Mouse (Mus musculus): ENCODE results near the gene Trim69. TPM values are rescaled to one million over a fixed set of nuclear protein-coding genes. Genes with fewer than 3 reads are reported as not detected.
"Not testable (repeated sequence)": the region's sequence is repeated elsewhere in the genome, so short reads cannot be mapped to it uniquely, and the experiment has no call there.

The Trim69 gene
- polyA plus RNA-seq, 1 experiment from 2014 or later, result not detected

- Histone ChIP-seq H3K9ac (no peak overlapping the region), H3K4me1 (no peaks in the 10 kb centered on the region), H3K36me3 (no peaks in the 10 kb centered on the region), H3K27me3 (no peaks in the 10 kb centered on the region), H3K27ac (no peak overlapping the region), H3K9me3 (no peaks in the 10 kb centered on the region), H3K4me2 (no peak overlapping the region), H3K4me3 (no peak overlapping the region)
- ATAC-seq (ENCODE audit: insufficient number of reproducible peaks, insufficient read depth, low FRiP score, low TSS enrichment, low read depth), result no peak
- 76% methylated on average over 8 of the region's 8 CpGs for WGBS
These were observed 19.7 kb downstream of the Trim69 start for GRCm38 (mm10) chr2:122180051-122180822.

DNA sequence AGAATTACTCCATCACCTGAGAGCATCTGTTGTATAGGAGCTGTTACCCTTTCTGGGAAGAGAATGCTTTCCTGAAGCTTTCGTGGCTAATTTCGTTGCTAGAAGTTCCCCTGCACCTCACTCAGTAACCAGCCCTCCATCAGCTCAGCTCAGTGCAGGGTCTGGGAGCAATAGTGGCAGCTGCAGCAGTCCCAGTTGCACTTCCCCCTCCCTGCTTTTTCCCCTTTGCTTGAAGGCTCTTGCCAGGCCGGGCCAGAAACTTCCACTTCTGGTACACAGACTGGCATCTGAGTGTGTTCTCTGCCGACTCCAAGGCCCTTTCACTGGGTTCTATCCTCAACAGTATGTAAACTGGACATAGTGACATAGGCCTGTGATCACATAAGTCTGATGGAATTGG, 24.6 kb downstream of the Trim69 start:
- H3K4me2 ChIP-seq, result no peak overlapping the region
- H3K36me3 ChIP-seq, result no peaks in the 10 kb centered on the region
- no peaks in the 10 kb centered on the region for H3K4me1 ChIP-seq
- H3K27me3 ChIP-seq, result no peaks in the 10 kb centered on the region
- ATAC-seq (ENCODE audit: insufficient number of reproducible peaks, insufficient read depth, low FRiP score, low TSS enrichment, low read depth), result no peak
- no peak overlapping the region for H3K27ac ChIP-seq
- H3K9ac ChIP-seq, result no peak overlapping the region
- H3K9me3 ChIP-seq, result no peaks in the 10 kb centered on the region
- 86% methylated on average over 4 of the region's 4 CpGs for WGBS
- no peak overlapping the region for H3K4me3 ChIP-seq

DNA sequence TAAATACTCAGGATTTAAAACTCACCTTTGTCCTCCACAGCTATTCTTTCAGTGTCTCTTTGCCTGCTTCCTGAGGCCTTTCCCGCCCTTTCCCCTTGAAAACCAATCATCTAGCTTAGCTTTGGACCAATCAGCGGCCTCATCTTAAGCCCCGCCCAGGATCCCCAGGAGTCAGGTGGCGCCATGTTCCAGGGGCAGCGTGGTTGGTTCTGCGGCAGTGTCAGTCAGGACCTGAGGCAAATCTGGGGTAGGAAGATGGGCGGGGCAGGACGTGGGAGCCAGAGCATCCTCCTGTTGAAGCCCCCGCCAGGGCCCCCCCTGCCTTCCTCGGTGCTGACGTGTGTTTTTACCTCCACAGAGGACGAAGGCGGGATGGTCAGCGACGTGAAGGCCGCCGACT, 25.6 kb downstream of the Trim69 start, which contains the start of the genes Patl2 and Terb2:
Gene Patl2, minus strand, starts transcription at position 84 of the 400 bp plus-strand sequence.
Gene Terb2, plus strand, starts transcription at position 167 of the 400 bp plus-strand sequence.
- Histone ChIP-seq H3K27ac (no peak within 1 kb of the TSS), H3K4me1 (no peaks in the 10 kb centered on the region), H3K4me3 (no peak within 1 kb of the TSS), H3K36me3 (no peaks in the 10 kb centered on the region), H3K9me3 (no peaks in the 10 kb centered on the region), H3K27me3 (no peaks in the 10 kb centered on the region), H3K9ac (no peak within 1 kb of the TSS), H3K4me2 (no peak within 1 kb of the TSS)
- 80% methylated on average over 17 of the region's 17 CpGs for WGBS
- ATAC-seq (ENCODE audit: insufficient number of reproducible peaks, insufficient read depth, low FRiP score, low TSS enrichment, low read depth), result no peak

GRCm38 (mm10) chr2:122186751-122187150, 26.3 kb downstream of the Trim69 start:
- Histone ChIP-seq H3K4me2 (no peak overlapping the region), H3K36me3 (no peaks in the 10 kb centered on the region), H3K27me3 (no peaks in the 10 kb centered on the region), H3K27ac (no peak overlapping the region), H3K9ac (no peak overlapping the region), H3K4me1 (no peaks in the 10 kb centered on the region), H3K9me3 (no peaks in the 10 kb centered on the region), H3K4me3 (no peak overlapping the region)
- ATAC-seq (ENCODE audit: insufficient number of reproducible peaks, insufficient read depth, low FRiP score, low TSS enrichment, low read depth), result no peak
- 76% methylated on average over 3 of the region's 3 CpGs for WGBS

DNA sequence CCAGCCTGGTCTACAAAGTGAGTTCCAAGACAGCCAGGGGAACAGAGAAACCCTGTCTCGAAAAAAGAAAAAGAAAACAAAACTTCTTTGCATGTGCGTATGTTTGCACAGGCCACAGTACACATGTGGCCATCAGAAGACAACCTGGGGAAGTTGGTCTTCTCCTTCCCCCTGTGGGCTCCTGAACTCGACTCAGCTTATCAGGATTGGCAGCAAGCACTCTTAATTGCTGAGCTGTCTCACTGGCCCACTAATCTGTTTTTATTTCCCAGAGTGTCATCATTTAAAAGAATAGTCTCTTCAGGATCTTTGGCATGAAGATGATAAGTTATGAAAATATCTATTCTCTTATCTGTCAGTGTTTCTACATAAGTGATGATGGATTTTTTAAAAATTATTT, 31.3 kb downstream of the Trim69 start:
- no peak overlapping the region for H3K4me2 ChIP-seq
- no peaks in the 10 kb centered on the region for H3K27me3 ChIP-seq
- 79% methylated on average over 3 of the region's 3 CpGs for WGBS
- no peak overlapping the region for H3K9ac ChIP-seq
- ATAC-seq (ENCODE audit: insufficient number of reproducible peaks, insufficient read depth, low FRiP score, low TSS enrichment, low read depth), result no peak
- H3K9me3 ChIP-seq, result no peaks in the 10 kb centered on the region
- H3K27ac ChIP-seq, result no peak overlapping the region
- H3K4me3 ChIP-seq, result no peak overlapping the region
- H3K36me3 ChIP-seq, result no peaks in the 10 kb centered on the region
- no peaks in the 10 kb centered on the region for H3K4me1 ChIP-seq

- no peaks in the 10 kb centered on the region for H3K36me3 ChIP-seq
- H3K9ac ChIP-seq, result no peak overlapping the region
- H3K4me3 ChIP-seq, result no peak overlapping the region
- H3K4me1 ChIP-seq, result no peaks in the 10 kb centered on the region
- WGBS, result 68% methylated on average over 1 of the region's 1 CpGs
- no peak overlapping the region for H3K27ac ChIP-seq
- H3K4me2 ChIP-seq, result no peak overlapping the region
- H3K9me3 ChIP-seq, result no peaks in the 10 kb centered on the region
- no peak for ATAC-seq (ENCODE audit: insufficient number of reproducible peaks, insufficient read depth, low FRiP score, low TSS enrichment, low read depth)
- H3K27me3 ChIP-seq, result no peaks in the 10 kb centered on the region
These were observed 34.0 kb downstream of the Trim69 start for GRCm38 (mm10) chr2:122194509-122194929.

DNA sequence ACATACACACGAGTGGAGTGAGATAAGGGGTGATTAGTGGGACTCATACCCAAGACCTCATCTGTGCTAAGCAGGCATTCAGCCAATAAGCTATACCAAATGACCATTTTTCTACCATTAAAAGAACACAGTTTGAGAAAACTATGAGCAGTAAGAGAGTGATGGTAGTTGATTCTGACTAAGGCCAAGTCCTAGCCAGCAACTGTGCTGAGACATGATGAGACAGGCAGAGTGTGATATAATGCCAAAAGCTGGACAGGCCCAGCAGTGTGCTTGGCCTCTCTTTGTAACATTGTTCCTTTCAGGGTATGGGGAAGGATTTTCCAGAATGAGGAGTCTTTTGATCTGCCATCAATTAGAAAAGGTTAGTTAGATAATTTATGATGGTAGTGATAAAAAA, 41.0 kb downstream of the Trim69 start:
- 83% methylated on average over 1 of the region's 1 CpGs for WGBS

DNA sequence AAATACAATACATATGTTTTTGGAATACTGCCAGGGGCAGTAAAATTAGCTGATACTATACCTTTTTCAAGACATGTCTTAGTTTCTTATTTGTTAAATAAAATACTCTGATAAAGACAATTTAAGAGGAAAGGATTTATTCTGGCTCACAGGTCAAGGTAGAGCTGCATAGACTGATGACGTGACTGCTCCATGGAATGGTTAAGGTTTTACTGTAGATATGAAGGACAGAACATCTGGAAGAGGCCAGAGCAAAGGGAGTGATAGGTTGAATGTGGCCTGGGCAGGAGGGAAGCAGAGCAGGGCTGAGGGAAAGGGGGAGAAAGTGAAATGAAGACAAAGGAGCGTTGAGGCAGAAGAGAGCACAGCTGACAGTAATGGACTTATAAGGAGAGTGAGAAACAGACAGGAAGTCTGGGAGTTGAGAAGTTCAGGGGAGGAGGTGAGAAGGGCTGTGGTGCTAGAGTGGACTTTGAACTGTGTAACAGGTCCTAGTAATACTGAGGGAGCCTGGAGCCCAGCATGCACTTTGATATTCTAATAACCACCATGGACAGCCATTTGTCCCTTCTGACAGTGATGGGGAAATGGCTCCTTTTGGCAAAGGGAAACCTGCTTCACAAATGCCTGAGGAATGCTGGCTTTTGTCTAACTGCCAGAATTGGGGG, 46.1 kb downstream of the Trim69 start:
- H3K27me3 ChIP-seq, result no peaks in the 10 kb centered on the region
- WGBS, result 58% methylated on average over 2 of the region's 2 CpGs
- no peak overlapping the region for H3K4me2 ChIP-seq
- H3K9me3 ChIP-seq, result no peaks in the 10 kb centered on the region
- H3K9ac ChIP-seq, result no peak overlapping the region
- no peak overlapping the region for H3K4me3 ChIP-seq
- H3K36me3 ChIP-seq, result no peaks in the 10 kb centered on the region
- ATAC-seq (ENCODE audit: insufficient number of reproducible peaks, insufficient read depth, low FRiP score, low TSS enrichment, low read depth), result no peak
- H3K27ac ChIP-seq, result no peak overlapping the region
- no peaks in the 10 kb centered on the region for H3K4me1 ChIP-seq

More for the DNA sequence above, 41.0 kb downstream of the Trim69 start:
- no peaks in the 10 kb centered on the region for H3K4me1 ChIP-seq
- ATAC-seq (ENCODE audit: insufficient number of reproducible peaks, insufficient read depth, low FRiP score, low TSS enrichment, low read depth), result no peak
- H3K9ac ChIP-seq, result no peak overlapping the region
- H3K9me3 ChIP-seq, result no peaks in the 10 kb centered on the region
- no peak overlapping the region for H3K4me3 ChIP-seq
- H3K27me3 ChIP-seq, result no peaks in the 10 kb centered on the region
- H3K4me2 ChIP-seq, result no peak overlapping the region
- no peaks in the 10 kb centered on the region for H3K36me3 ChIP-seq
- no peak overlapping the region for H3K27ac ChIP-seq

DNA sequence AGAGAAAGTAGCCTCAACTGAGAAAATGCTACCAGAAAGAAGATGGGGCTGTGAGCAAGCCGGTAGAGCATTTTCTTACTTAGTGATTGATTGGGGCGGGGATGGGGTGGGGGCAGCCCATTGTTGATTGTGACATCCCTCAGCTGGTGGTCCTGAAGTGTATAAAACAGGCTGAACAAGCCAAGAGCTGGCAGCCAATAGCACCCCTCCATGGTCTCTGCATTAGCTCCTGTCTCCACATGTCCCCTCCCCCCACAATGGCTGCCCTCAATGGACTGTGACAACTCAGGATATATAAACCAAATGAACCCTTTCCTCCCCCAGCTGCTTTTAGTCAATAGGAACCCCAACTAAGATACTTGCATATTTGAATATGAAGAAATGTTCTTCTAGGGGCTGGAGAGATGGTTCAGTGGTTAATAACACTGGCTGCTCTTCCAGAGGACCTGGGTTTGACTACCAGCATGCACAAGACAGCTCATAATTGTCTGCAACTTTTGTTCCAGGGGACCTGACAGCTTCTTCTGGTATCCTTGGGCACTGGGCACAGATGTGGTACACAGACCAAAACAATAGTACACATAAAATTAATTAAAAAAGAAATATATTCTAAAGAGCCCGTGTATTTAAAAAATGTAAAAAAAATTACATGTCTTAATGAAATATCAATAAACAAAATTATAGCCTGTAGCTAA, 50.2 kb downstream of the Trim69 start:
- no peaks in the 10 kb centered on the region for H3K27me3 ChIP-seq
- no peak overlapping the region for H3K9ac ChIP-seq
- no peak overlapping the region for H3K4me2 ChIP-seq
- no peaks in the 10 kb centered on the region for H3K4me1 ChIP-seq
- no peaks in the 10 kb centered on the region for H3K9me3 ChIP-seq
- WGBS, result 59% methylated on average over 3 of the region's 3 CpGs
- no peak overlapping the region for H3K27ac ChIP-seq
- H3K4me3 ChIP-seq, result no peak overlapping the region
- no peak for ATAC-seq (ENCODE audit: insufficient number of reproducible peaks, insufficient read depth, low FRiP score, low TSS enrichment, low read depth)
- no peaks in the 10 kb centered on the region for H3K36me3 ChIP-seq

- H3K9me3 ChIP-seq; H3K4me3 ChIP-seq; H3K36me3 ChIP-seq; H3K9ac ChIP-seq; H3K4me1 ChIP-seq; H3K27me3 ChIP-seq; ATAC-seq (ENCODE audit: insufficient number of reproducible peaks, insufficient read depth, low FRiP score, low TSS enrichment, low read depth); H3K27ac ChIP-seq; H3K4me2 ChIP-seq: not testable (repeated sequence)
- WGBS, result 88% methylated on average over 4 of the region's 4 CpGs
These were observed 56.6 kb downstream of the Trim69 start for GRCm38 (mm10) chr2:122217075-122217474.

DNA sequence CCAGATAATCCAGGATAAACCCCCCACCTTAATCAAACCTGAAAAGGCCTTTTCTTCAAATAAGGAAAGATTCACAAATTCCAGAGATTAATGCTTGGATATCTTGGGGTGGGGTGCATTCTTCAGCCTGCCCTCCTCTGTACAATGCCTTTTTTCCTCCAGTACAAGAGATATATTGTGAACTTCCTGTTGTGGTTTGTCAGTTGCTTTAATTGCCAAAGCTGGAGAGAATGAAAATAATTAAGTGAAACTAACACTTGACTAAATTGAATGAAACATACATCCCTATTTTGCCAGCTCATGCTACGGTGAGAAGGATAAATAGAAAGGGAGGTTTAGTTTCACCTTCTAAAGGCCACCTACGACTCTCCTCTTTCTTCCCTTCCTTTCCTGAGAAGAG, 57.7 kb downstream of the Trim69 start:
- no peak overlapping the region for H3K4me3 ChIP-seq
- H3K9ac ChIP-seq, result no peak overlapping the region

More for the DNA sequence above, 57.7 kb downstream of the Trim69 start:
- no peak for ATAC-seq (ENCODE audit: insufficient number of reproducible peaks, insufficient read depth, low FRiP score, low TSS enrichment, low read depth)
- H3K27me3 ChIP-seq, result no peaks in the 10 kb centered on the region
- no peaks in the 10 kb centered on the region for H3K36me3 ChIP-seq
- no peaks in the 10 kb centered on the region for H3K4me1 ChIP-seq
- no peak overlapping the region for H3K4me2 ChIP-seq
- H3K9me3 ChIP-seq, result no peaks in the 10 kb centered on the region
- WGBS, result 64% methylated on average over 2 of the region's 2 CpGs
- no peak overlapping the region for H3K27ac ChIP-seq

All from embryonic facial prominence, embryonic 13.5 days (tissue).